Mouse (Mus musculus) E14TG2a.4 (cell line): ENCODE measurements around the gene Kcnab2.

Experiments
- H3K27me3 ChIP-seq: 2 replicates; pipeline ENCODE4 v1.6.1; 2014; ENCODE audit warnings: low read length, control low read depth; ENCODE audit not compliant: insufficient read depth
- H3K36me3 ChIP-seq: 2 replicates; pipeline ENCODE4 v1.6.1; 2014; ENCODE audit warnings: low read length, control low read depth; ENCODE audit not compliant: insufficient read depth
- H3K4me1 ChIP-seq: replicated peaks from 2 replicates; pipeline ENCODE4 v1.6.1; 2014; ENCODE audit warnings: low read depth, low read length, control low read depth
- H3K4me3 ChIP-seq: replicated peaks from 2 replicates; pipeline ENCODE4 v1.5.1; 2014; ENCODE audit warnings: mild to moderate bottlenecking, low read length
- H3K9me3 ChIP-seq: 2 replicates; pipeline ENCODE4 v1.6.1; 2014; ENCODE audit warnings: low read length, control low read depth
- CTCF ChIP-seq: conservative IDR thresholded peaks from 2 replicates; pipeline ENCODE4 v1.5.1; 2014; ENCODE audit warnings: low read length
- NANOG ChIP-seq: IDR thresholded peaks from 2 replicates; pipeline ENCODE4 v1.6.1; 2014; ENCODE audit warnings: borderline replicate concordance, low read length, mixed read lengths
- POU5F1 ChIP-seq: IDR thresholded peaks from 2 replicates; pipeline ENCODE4 v1.6.1; 2014; ENCODE audit warnings: low read length, borderline replicate concordance

Kcnab2 gene

GRCm38 (mm10) chr4:152392192-152392591 is 85.5 kb downstream of the Kcnab2 start:
- H3K4me3 ChIP-seq, result 0 out of 2 replicates have a peak overlapping the region, but pooled peaks have one; percentile 17
- no peak for TF ChIP-seq CTCF
- no peak for TF ChIP-seq POU5F1
- TF ChIP-seq NANOG, result no peak

GRCm38 (mm10) chr4:152385644-152386043 is 92.0 kb downstream of the Kcnab2 start:
- H3K4me3 ChIP-seq, result no peak overlapping the region; the same call in 1 of the 2 replicates
- H3K4me1 ChIP-seq, result peaks cover 18% of the 10 kb centered on the region
- no peak for TF ChIP-seq NANOG
- TF ChIP-seq CTCF, result peak; percentile 49
- TF ChIP-seq POU5F1, result no peak
- no peaks in the 10 kb centered on the region for H3K27me3 ChIP-seq
- no peaks in the 10 kb centered on the region for H3K9me3 ChIP-seq
- peaks cover 20% of the 10 kb centered on the region for H3K36me3 ChIP-seq

More at GRCm38 (mm10) chr4:152392192-152392591, 85.5 kb downstream of the Kcnab2 start:
- H3K4me1 ChIP-seq, result peaks cover 65% of the 10 kb centered on the region
- H3K36me3 ChIP-seq, result peaks cover 1% of the 10 kb centered on the region; the same call in 1 of the 2 replicates
- H3K9me3 ChIP-seq, result no peaks in the 10 kb centered on the region
- H3K27me3 ChIP-seq, result 0 out of 2 replicates have a peak, but pooled peaks cover 5% of the 10 kb centered on the region

GRCm38 (mm10) chr4:152382528-152383252 is 95.0 kb downstream of the Kcnab2 start:
- Histone ChIP-seq H3K9me3 (no peaks in the 10 kb centered on the region), H3K4me1 (peaks cover 28% of the 10 kb centered on the region), H3K36me3 (peaks cover 20% of the 10 kb centered on the region), H3K27me3 (0 out of 2 replicates have a peak, but pooled peaks cover under 1% of the 10 kb centered on the region), H3K4me3 (no peak overlapping the region)
- no peak for TF ChIP-seq POU5F1
- no peak for TF ChIP-seq NANOG
- TF ChIP-seq CTCF, result no peak

GRCm38 (mm10) chr4:152365228-152365627 is 112.4 kb downstream of the Kcnab2 start:
- Histone ChIP-seq H3K9me3 (no peaks in the 10 kb centered on the region), H3K4me1 (peaks cover 80% of the 10 kb centered on the region), H3K27me3 (no peaks in the 10 kb centered on the region), H3K36me3 (peaks cover 13% of the 10 kb centered on the region), H3K4me3 (no peak overlapping the region)
- TF ChIP-seq NANOG, result no peak
- TF ChIP-seq CTCF, result no peak
- TF ChIP-seq POU5F1, result no peak

GRCm38 (mm10) chr4:152362180-152362579 is 115.5 kb downstream of the Kcnab2 start:
- H3K36me3 ChIP-seq, result peaks cover 10% of the 10 kb centered on the region
- no peak for TF ChIP-seq NANOG
- no peak for TF ChIP-seq POU5F1
- no peak for TF ChIP-seq CTCF
- peak overlapping the region; percentile 58; the same call in 1 of the 2 replicates for H3K4me3 ChIP-seq
- no peaks in the 10 kb centered on the region for H3K27me3 ChIP-seq
- no peaks in the 10 kb centered on the region for H3K9me3 ChIP-seq
- peaks cover 86% of the 10 kb centered on the region for H3K4me1 ChIP-seq

GRCm38 (mm10) chr4:152360855-152361254 is 116.8 kb downstream of the Kcnab2 start:
- TF ChIP-seq CTCF (no peak), NANOG (no peak), POU5F1 (no peak)
- Histone ChIP-seq H3K4me1 (peaks cover 85% of the 10 kb centered on the region), H3K9me3 (no peaks in the 10 kb centered on the region), H3K27me3 (no peaks in the 10 kb centered on the region), H3K36me3 (peaks cover 13% of the 10 kb centered on the region), H3K4me3 (peak overlapping the region; percentile 81)

- Histone ChIP-seq H3K9me3 (no peaks in the 10 kb centered on the region), H3K36me3 (peaks cover 13% of the 10 kb centered on the region), H3K4me3 (peak overlapping the region; percentile 81), H3K4me1 (peaks cover 83% of the 10 kb centered on the region), H3K27me3 (0 out of 2 replicates have a peak, but pooled peaks cover under 1% of the 10 kb centered on the region)
- TF ChIP-seq POU5F1 (no peak), CTCF (no peak), NANOG (no peak)
Measured at GRCm38 (mm10) chr4:152359700-152360099, 118.0 kb downstream of the Kcnab2 start.

GRCm38 (mm10) chr4:152355672-152356071 is 122.0 kb downstream of the Kcnab2 start:
- Histone ChIP-seq H3K27me3 (peaks cover 21% of the 10 kb centered on the region), H3K4me3 (0 out of 2 replicates have a peak overlapping the region, but pooled peaks have one; percentile 2), H3K4me1 (peaks cover 89% of the 10 kb centered on the region), H3K36me3 (peaks cover 4% of the 10 kb centered on the region; the same call in 1 of the 2 replicates), H3K9me3 (no peaks in the 10 kb centered on the region)
- TF ChIP-seq CTCF, result no peak
- TF ChIP-seq POU5F1, result no peak
- TF ChIP-seq NANOG, result no peak
